Mouse (Mus musculus) G1E (cell line): ENCODE data around the gene Khsrp. TPM values are rescaled to one million over a fixed set of nuclear protein-coding genes. Genes with fewer than 3 reads are reported as not detected.

Experiments
- ATAC-seq: 2 replicates; pipeline ENCODE4 v1.8.0; 2016; ENCODE audit warnings: mild to moderate bottlenecking; ENCODE audit not compliant: insufficient number of reproducible peaks, poor library complexity, low FRiP score, severe bottlenecking; ENCODE audit errors: extremely low read depth
- DNase-seq: peaks from one replicate; pipeline ENCODE4 v3.0.0; 2012; ENCODE audit warnings: low spot score
- H3K27me3 ChIP-seq: 2 replicates; pipeline ENCODE4 v1.6.1; 2012; ENCODE audit warnings: mild to moderate bottlenecking, low read length, inconsistent platforms; ENCODE audit not compliant: insufficient read depth
- H3K36me3 ChIP-seq: replicated peaks from 2 replicates; pipeline ENCODE3; 2012; ENCODE audit warnings: mild to moderate bottlenecking, inconsistent platforms
- H3K4me1 ChIP-seq: 2 replicates; pipeline ENCODE4 v1.6.1; 2012; ENCODE audit warnings: low read depth, low read length, inconsistent platforms, mixed read lengths; ENCODE audit not compliant: insufficient read depth
- H3K4me3 ChIP-seq: 2 replicates; pipeline ENCODE4 v1.5.1; 2012; ENCODE audit warnings: low read depth, mild to moderate bottlenecking, inconsistent platforms, low read length, moderate library complexity, mixed read lengths
- H3K9me3 ChIP-seq: replicated peaks from 2 replicates; pipeline ENCODE4 v1.6.1; 2012; ENCODE audit warnings: inconsistent platforms
- CTCF ChIP-seq: IDR thresholded peaks from 2 replicates; pipeline ENCODE4 v1.5.1; 2012; ENCODE audit warnings: low read depth, low read length, inconsistent platforms, mixed read lengths
- GATA1 ChIP-seq: IDR thresholded peaks from 2 replicates; pipeline ENCODE4 v1.6.1; 2012; ENCODE audit warnings: borderline replicate concordance, low read length, inconsistent platforms, mixed read lengths
- GATA2 ChIP-seq: IDR thresholded peaks from 2 replicates; pipeline ENCODE4 v1.6.1; 2012; ENCODE audit warnings: low read depth, low read length, inconsistent platforms, borderline replicate concordance
- POLR2AphosphoS5 ChIP-seq: IDR thresholded peaks from 2 replicates; pipeline ENCODE4 v1.6.1; 2012; ENCODE audit warnings: low read depth, low read length, inconsistent platforms; ENCODE audit not compliant: insufficient replicate concordance
- TAL1 ChIP-seq: conservative IDR thresholded peaks from 2 replicates; pipeline ENCODE4 v1.6.1; 2012; ENCODE audit warnings: low read depth, low read length, inconsistent platforms, mixed read lengths
- polyA plus RNA-seq: library from polyadenylated mRNA; stranded (reverse); fragments of >175 nt; gene quantifications from 2 replicates; pipeline ENCODE4 v1.2.3, GENCODE M21; 2012
- total RNA-seq, 2 experiments: library from RNA; stranded (forward) in 1 of 2; stranded (reverse) in 1 of 2; fragments of 200-1000 nt in 1 of 2; fragments of >200 nt in 1 of 2; fragmentation: Nextera tagmentation in 1 of 2; gene quantifications; 2 replicates each; pipeline ENCODE4 v1.2.3; 2014 to 2017

Khsrp gene
- total and polyA plus RNA-seq, 3 experiments: 63.6 to 302 (median 282) TPM

DNA sequence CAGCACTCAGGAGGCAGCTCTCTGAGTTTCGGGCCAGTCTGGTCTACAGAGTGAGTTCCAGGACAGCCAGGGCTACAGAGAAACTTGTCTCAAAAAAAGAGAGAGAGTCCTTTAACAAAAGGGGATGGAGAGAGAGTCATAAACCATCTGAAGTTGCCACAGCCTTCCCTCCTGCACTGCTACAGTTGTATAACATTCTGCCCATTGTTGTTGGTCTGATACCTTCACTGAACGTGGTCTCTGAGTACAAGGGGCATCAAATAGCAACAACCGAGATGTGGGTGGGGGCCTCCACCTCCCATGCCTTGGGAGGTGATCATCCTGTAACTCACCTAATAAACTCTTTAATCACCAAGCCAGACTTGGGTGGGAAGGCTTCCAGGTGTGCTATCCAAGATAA, 45.7 kb downstream of the Khsrp start:
- Histone ChIP-seq H3K4me3 (no peak overlapping the region), H3K27me3 (peaks cover 31% of the 10 kb centered on the region), H3K4me1 (peaks cover 14% of the 10 kb centered on the region), H3K36me3 (no peaks in the 10 kb centered on the region), H3K9me3 (no peaks in the 10 kb centered on the region)
- TF ChIP-seq GATA1 (no peak), GATA2 (no peak), CTCF (no peak), POLR2AphosphoS5 (no peak), TAL1 (no peak)
- no peak for ATAC-seq
- no peak for DNase-seq

GRCm38 (mm10) chr17:56984886-56985285, 46.4 kb downstream of the Khsrp start:
- ATAC-seq: no peak
- H3K9me3 ChIP-seq: no peaks in the 10 kb centered on the region
- TF ChIP-seq TAL1: no peak
- TF ChIP-seq GATA2: no peak
- no peak for TF ChIP-seq CTCF
- TF ChIP-seq POLR2AphosphoS5: no peak
- no peak for TF ChIP-seq GATA1
- no peaks in the 10 kb centered on the region for H3K36me3 ChIP-seq
- peaks cover 31% of the 10 kb centered on the region for H3K27me3 ChIP-seq
- H3K4me3 ChIP-seq: no peak overlapping the region
- peaks cover 10% of the 10 kb centered on the region for H3K4me1 ChIP-seq
- DNase-seq: no peak

DNA sequence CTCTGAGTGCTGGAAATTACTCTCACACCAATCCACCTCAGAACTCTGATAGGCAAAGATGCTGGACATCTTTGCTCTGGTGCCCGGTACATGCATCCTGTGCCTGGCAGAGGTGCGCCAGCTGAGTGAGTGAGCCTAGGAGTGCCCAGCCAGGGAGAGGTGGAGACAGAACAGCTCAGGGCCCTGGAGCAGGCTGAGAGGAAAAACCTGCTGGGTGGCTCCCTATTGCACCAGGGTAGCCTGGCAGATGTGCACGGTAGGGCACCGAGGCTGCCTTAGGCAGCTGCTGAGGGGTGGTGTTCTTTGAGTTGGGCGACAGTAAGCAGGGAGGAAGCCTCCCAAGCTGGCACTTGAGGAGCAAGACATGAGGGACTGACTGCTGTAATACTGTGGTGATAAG, 49.3 kb downstream of the Khsrp start, which contains the start of gene Acer1:
Gene Acer1, minus strand, starts transcription at position 114 of the 400 bp plus-strand sequence.
- ATAC-seq (no peak), DNase-seq (no peak)
- H3K4me3 ChIP-seq: no peak within 1 kb of the TSS
- no peaks in the 10 kb centered on the region for H3K9me3 ChIP-seq
- H3K4me1 ChIP-seq: no peaks in the 10 kb centered on the region; the same call in none of the 2 replicates
- no peaks in the 10 kb centered on the region for H3K36me3 ChIP-seq
- peaks cover 37% of the 10 kb centered on the region for H3K27me3 ChIP-seq
- TF ChIP-seq POLR2AphosphoS5: no peak
- TF ChIP-seq CTCF: no peak
- TF ChIP-seq GATA1: no peak

DNA sequence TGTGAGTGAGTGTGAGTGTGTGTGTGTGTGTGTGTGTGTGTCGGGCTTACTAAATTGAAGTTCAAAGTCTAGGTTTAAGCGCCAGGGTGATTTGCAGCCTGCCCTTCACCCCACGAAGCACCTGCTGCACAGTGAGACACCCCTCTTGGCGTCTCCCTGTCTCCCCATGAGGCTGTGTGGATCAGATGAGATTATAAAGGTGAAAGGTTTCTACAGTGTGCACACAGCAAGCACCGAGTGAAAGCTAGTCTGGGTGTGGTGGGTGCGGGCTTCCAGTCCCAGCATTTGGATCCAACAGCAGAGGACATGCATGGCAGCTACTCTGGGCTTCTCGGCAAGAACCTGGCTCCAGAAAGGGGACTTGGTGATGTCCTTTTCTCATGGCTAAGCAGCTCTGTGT, 50.3 kb downstream of the Khsrp start:
- H3K36me3 ChIP-seq: no peaks in the 10 kb centered on the region
- DNase-seq (no peak), ATAC-seq (no peak)
- peaks cover 42% of the 10 kb centered on the region for H3K27me3 ChIP-seq
- TF ChIP-seq GATA1 (no peak), POLR2AphosphoS5 (no peak), GATA2 (no peak), TAL1 (no peak), CTCF (no peak)
- H3K4me1 ChIP-seq: no peaks in the 10 kb centered on the region; the same call in none of the 2 replicates
- no peak overlapping the region for H3K4me3 ChIP-seq
- H3K9me3 ChIP-seq: no peaks in the 10 kb centered on the region

DNA sequence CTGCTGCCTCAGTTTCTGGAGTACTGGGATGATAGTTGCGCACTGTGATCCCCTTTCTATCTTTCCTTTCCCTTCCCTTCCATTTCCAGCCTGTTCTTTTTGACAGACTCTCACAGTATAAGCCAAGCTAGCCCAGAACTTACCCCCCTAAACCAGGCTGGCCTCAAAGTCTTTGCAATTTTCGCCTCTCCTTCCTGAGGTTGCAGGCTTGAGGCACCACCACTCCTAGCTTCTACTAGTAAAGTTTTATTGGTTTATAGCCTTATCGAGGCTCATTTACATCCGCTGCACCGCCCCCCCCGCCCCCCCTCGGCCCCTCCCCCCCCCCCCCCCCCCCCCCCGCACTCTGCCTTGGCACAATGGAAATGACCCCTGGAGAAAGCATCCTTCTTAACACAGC, 51.8 kb downstream of the Khsrp start:
- no peak overlapping the region for H3K4me3 ChIP-seq
- DNase-seq (no peak), ATAC-seq (no peak)
- H3K36me3 ChIP-seq: no peaks in the 10 kb centered on the region
- no peak for TF ChIP-seq TAL1
- TF ChIP-seq POLR2AphosphoS5: no peak
- TF ChIP-seq GATA2: no peak
- TF ChIP-seq CTCF: no peak
- H3K27me3 ChIP-seq: peaks cover 44% of the 10 kb centered on the region
- H3K4me1 ChIP-seq: no peaks in the 10 kb centered on the region; the same call in none of the 2 replicates
- no peaks in the 10 kb centered on the region for H3K9me3 ChIP-seq

DNA sequence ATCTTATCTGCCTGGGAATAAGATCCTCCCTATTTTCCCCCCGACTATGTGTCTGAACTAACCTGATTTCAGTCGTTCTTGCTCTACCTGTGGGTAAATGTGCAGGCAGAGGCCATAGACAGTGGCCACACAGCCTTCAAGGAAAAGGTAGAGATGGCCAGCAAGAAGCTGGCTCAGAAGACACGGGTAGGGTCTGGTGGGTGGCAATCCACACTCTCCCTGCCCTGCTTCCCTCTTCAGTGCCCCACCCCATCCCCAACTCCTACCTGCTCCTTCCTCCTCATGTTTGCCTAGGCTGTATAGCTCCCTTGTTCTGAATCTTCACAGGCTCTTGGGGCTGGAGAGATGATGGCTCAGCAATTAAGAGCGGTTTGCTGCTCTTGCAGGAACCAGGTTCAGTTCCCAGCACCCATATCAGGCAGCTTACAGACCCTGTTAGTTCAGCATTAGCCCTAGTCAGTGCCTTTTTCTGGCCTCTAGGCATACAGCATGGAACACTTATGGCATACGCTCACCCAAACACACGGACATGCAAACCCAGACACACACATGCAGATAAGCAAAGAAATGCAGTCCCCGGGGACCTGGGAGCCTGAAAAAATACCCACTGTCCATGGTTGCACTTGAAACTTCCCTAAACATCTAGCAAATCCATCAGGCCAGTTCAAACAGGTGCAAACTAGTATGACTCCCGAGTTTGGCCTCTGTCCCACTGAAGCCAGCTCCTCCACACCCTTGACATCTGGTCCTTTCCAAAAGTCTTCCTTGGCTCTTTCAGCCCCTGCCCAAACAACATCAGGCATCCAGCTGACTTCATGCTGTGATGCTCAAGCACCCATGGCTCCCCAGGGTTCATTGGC, 54.6 kb downstream of the Khsrp start:
- H3K4me1 ChIP-seq: no peaks in the 10 kb centered on the region; the same call in 1 of the 2 replicates
- H3K27me3 ChIP-seq: peaks cover 42% of the 10 kb centered on the region
- DNase-seq (no peak), ATAC-seq (no peak)
- H3K36me3 ChIP-seq: no peaks in the 10 kb centered on the region
- TF ChIP-seq POLR2AphosphoS5 (no peak), GATA2 (no peak), TAL1 (no peak), GATA1 (no peak), CTCF (no peak)
- H3K4me3 ChIP-seq: no peak overlapping the region
- H3K9me3 ChIP-seq: no peaks in the 10 kb centered on the region

DNA sequence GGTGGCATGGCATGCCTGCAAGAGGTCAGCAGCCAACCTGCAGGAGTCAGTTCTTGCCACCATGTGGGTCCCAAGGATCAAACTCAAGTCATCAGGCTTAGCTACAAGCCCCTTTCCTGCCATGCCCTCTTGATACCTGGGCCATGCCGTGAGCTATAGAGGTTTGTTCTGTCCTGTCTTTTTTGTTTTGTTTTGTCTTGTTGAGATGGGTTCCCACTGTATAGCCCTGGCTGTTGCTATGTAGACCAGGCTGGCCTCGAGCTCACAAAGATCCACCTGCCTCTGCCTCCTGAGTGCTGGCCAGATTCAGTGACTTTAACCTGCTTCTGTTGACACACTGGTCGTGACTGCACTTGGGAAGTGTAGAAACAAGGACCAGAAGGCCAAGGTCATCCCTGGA, 55.9 kb downstream of the Khsrp start:
- Histone ChIP-seq H3K4me1 (no peaks in the 10 kb centered on the region; the same call in 1 of the 2 replicates), H3K4me3 (no peak overlapping the region), H3K36me3 (no peaks in the 10 kb centered on the region), H3K27me3 (peaks cover 41% of the 10 kb centered on the region), H3K9me3 (no peaks in the 10 kb centered on the region)
- ATAC-seq: no peak
- DNase-seq: no peak
- TF ChIP-seq CTCF (no peak), TAL1 (no peak), GATA2 (no peak), GATA1 (no peak)
